Mouse (Mus musculus): ENCODE measurements at regions not wholly inside any gene's neighbourhood (a gene's known extent, or its start where the extent isn't known, plus 50 kb on each side); places are given as distances from the start of the nearest gene placed in this dataset.

DNA sequence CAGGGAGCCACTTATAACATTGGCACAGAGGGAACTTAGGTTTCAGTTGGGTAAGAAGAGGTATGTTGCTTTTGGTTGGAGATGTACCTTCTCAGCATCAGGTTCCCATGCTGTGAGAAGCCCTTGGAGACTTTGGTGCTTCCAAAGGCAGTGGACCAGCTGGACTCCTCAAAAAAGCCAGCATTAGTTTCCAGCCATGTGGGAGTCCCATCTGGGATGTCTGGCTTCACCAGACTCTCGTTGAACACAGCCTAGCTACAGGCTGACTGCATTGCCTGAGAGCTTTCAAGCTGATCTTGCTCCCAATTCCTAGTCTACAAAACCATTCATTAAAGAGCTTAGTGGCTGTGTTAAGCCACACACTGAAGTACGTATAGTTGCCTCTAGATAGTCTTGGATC is 182.8 kb downstream of the Slc4a3 start:
- no peak for TF ChIP-seq CTCF (IDR thresholded peaks at IDR 0.05; ENCODE audit: insufficient read depth, low read length)
- no peak for TF ChIP-seq POLR2A (IDR thresholded peaks at IDR 0.05; ENCODE audit: borderline replicate concordance, extremely low read depth, low read depth, low read length)
- 54% methylated on average over 2 of the region's 2 CpGs for WGBS
- DNase-seq: no peak
- no peak overlapping the region for H3K4me3 ChIP-seq (replicated peaks; ENCODE audit: extremely low read depth, low read depth, low read length)
- H3K4me1 ChIP-seq (ENCODE audit: control insufficient read depth, insufficient read depth, low read length): no peaks in the 10 kb centered on the region

DNA sequence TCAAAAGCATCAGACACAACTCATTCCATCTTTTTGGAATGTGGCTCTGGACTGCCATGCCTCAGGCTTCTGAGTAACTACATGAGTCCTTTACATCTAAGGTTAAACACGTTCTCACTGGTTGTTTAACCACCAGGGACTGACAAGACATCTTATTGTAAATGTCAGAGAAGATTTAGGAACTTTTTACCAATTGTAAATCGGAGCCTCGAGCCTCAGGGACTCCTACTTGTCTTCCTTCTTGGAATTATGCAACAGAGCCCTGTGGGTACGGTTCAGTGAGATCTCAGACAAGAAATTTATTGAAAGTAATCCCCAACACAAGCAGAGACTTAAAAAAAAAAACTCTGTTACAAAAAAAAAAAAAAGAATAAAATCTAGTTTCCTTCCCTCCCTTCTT is 187.7 kb downstream of the Slc4a3 start:
- 42% methylated on average over 4 of the region's 4 CpGs for WGBS
- TF ChIP-seq POLR2A (IDR thresholded peaks at IDR 0.05; ENCODE audit: borderline replicate concordance, extremely low read depth, low read depth, low read length) (no peak), CTCF (IDR thresholded peaks at IDR 0.05; ENCODE audit: insufficient read depth, low read length) (no peak)
- no peaks in the 10 kb centered on the region for H3K4me1 ChIP-seq (ENCODE audit: control insufficient read depth, insufficient read depth, low read length)
- H3K4me3 ChIP-seq (replicated peaks; ENCODE audit: extremely low read depth, low read depth, low read length): no peak overlapping the region
- DNase-seq: no peak

DNA sequence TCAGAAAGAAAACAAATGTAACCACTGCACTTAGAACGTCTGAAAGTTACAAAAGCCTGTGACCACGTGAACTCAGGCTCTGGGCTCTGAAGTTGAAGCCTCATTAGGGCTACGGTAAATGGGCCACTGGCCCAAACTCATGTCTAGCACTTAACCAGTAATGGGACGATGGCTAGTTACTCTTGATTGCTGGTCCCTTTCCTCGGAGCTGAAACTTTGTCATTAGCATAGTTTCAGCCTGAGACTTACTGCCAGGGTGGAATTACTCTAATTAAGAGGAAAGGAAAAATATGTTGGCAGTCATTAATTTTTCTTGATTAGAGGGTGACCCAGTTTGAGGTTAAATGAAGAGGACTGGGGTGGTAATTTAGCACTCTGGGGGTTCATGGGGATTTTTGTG is 192.6 kb downstream of the Slc4a3 start:
- no peak overlapping the region for H3K4me3 ChIP-seq (replicated peaks; ENCODE audit: extremely low read depth, low read depth, low read length)
- WGBS: 63% methylated on average over 5 of the region's 5 CpGs
- no peak for DNase-seq
- no peaks in the 10 kb centered on the region for H3K4me1 ChIP-seq (ENCODE audit: control insufficient read depth, insufficient read depth, low read length)
- TF ChIP-seq CTCF (IDR thresholded peaks at IDR 0.05; ENCODE audit: insufficient read depth, low read length) (no peak), POLR2A (IDR thresholded peaks at IDR 0.05; ENCODE audit: borderline replicate concordance, extremely low read depth, low read depth, low read length) (no peak)

DNA sequence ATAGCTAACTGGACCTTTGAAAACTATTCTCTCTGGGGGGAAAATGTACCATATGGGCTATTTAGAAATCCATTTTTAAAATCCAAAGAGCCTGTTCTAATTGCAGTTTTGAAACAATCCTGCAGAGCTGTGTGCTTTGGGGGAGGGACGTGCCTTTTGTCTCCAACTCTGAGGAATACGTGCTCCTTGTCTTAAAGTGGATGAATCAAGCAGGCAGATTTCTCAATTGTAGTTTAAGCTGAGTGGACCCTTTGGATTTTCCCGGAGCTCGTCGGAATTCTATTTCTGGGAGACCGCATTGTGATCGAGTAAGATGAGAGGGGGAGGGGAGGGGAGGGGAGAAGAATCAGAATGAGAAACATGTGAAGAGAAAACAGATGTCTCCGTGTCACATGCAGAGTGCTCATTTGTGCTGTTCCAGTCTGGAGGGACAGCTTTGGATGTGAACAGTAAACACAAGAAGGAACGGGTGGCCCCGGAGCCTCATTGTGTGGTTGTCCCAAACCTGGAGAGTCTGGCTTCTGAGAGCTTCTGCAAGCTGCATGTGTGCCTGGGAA is 203.7 kb downstream of the Slc4a3 start:
- H3K4me1 ChIP-seq (ENCODE audit: control insufficient read depth, insufficient read depth, low read length): no peaks in the 10 kb centered on the region
- no peak overlapping the region for H3K4me3 ChIP-seq (replicated peaks; ENCODE audit: extremely low read depth, low read depth, low read length)
- 57% methylated on average over 10 of the region's 10 CpGs for whole genome bisulfite sequencing
- no peak for DNase-seq
- TF ChIP-seq CTCF (IDR thresholded peaks at IDR 0.05; ENCODE audit: insufficient read depth, low read length): no peak
- no peak for TF ChIP-seq POLR2A (IDR thresholded peaks at IDR 0.05; ENCODE audit: borderline replicate concordance, extremely low read depth, low read depth, low read length)

DNA sequence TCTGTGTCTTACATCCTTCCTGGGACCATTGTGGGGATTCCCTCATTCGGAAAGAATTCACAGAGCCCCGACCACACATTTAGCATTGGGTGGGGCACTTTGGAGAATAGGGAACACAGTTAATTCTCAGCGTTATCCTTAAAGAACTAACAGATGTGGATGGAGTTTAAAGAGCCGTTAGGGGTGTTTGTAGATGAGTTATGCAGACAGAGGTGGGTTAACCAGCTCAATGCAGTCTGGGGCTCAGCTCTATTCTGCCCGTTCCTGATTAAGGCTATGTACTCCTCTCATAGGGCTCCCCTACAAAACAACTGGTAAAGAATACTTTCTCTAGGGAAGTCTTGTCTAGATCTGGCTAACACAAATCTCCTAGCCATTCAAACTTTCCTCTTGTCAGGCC is 226.1 kb downstream of the Slc4a3 start:
- WGBS: 58% methylated on average over 5 of the region's 5 CpGs
- no peak overlapping the region for H3K4me3 ChIP-seq (replicated peaks; ENCODE audit: extremely low read depth, low read depth, low read length)
- TF ChIP-seq CTCF (IDR thresholded peaks at IDR 0.05; ENCODE audit: insufficient read depth, low read length): no peak
- DNase-seq: no peak
- H3K4me1 ChIP-seq (ENCODE audit: control insufficient read depth, insufficient read depth, low read length): no peaks in the 10 kb centered on the region

DNA sequence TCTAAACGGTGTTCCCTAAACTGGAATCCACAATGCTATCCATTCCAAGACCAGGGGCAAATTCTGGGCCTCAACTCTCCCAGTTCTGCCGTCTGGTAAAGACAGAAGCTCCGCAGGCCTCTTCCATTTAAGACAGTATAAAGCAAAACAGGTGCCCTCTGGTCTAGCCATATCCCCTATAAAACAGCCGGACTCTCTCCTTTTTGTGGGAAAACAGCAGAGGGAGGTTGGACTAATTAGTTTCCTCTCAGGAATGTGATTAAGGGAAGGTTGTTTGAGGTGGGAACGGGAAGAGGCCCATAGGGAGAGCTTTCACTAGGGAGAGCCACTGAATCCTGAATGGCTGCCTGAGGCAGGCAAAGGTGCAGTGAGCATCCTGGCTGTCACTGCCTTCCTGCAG is 226.9 kb downstream of the Slc4a3 start:
- WGBS: 76% methylated on average over 5 of the region's 5 CpGs
- no peak for DNase-seq
- TF ChIP-seq CTCF (IDR thresholded peaks at IDR 0.05; ENCODE audit: insufficient read depth, low read length): no peak
- TF ChIP-seq POLR2A (IDR thresholded peaks at IDR 0.05; ENCODE audit: borderline replicate concordance, extremely low read depth, low read depth, low read length): no peak
- no peaks in the 10 kb centered on the region for H3K4me1 ChIP-seq (ENCODE audit: control insufficient read depth, insufficient read depth, low read length)
- no peak overlapping the region for H3K4me3 ChIP-seq (replicated peaks; ENCODE audit: extremely low read depth, low read depth, low read length)

DNA sequence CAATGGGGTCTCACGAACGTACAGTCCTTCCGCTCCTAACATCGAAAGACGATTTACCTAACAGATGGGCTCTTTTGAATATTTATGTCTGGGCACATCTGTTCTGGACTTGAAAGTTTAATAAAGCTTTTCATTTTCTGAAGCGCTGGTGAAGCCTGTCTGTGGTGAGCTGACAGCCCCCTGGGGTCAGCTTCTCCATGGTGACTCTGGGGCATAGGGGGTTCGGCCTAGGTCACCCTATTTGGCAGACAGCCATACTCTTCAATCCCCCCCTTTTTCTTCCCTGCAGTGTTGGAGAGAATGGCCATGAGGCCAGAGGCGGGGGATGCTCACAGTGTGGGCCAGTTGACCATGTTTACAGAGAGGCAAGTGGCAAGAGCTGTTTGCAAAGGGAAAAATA is 232.8 kb downstream of the Slc4a3 start:
- TF ChIP-seq POLR2A (IDR thresholded peaks at IDR 0.05; ENCODE audit: borderline replicate concordance, extremely low read depth, low read depth, low read length) (no peak), CTCF (IDR thresholded peaks at IDR 0.05; ENCODE audit: insufficient read depth, low read length) (no peak)
- no peaks in the 10 kb centered on the region for H3K4me1 ChIP-seq (ENCODE audit: control insufficient read depth, insufficient read depth, low read length)
- no peak for DNase-seq
- WGBS: 81% methylated on average over 8 of the region's 8 CpGs
- H3K4me3 ChIP-seq (replicated peaks; ENCODE audit: extremely low read depth, low read depth, low read length): no peak overlapping the region

DNA sequence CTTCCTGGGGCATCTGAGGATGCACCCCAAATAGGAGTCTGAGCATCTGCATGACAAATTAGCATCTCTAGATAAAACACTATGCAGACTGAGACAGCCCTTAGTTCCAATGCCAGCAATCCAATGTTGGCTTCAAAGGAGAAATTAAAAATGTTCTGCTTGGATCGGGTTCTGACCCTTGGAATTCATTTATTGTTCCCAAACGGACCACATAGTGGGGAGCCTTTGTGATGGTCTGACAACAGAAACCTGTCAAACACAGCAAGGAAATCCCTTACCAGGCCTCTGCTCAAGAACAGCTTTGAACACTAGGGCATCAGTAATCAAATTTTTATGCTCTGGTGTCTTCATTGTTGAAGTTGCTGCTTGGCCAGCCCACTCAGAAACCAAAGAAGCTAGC is 237.1 kb downstream of the Slc4a3 start:
- Histone ChIP-seq H3K4me1 (ENCODE audit: control insufficient read depth, insufficient read depth, low read length) (no peaks in the 10 kb centered on the region), H3K4me3 (replicated peaks; ENCODE audit: extremely low read depth, low read depth, low read length) (no peak overlapping the region)
- no peak for TF ChIP-seq POLR2A (IDR thresholded peaks at IDR 0.05; ENCODE audit: borderline replicate concordance, extremely low read depth, low read depth, low read length)
- no peak for TF ChIP-seq CTCF (IDR thresholded peaks at IDR 0.05; ENCODE audit: insufficient read depth, low read length)
- no peak for DNase-seq
- 67% methylated on average over 2 of the region's 2 CpGs for whole genome bisulfite sequencing

DNA sequence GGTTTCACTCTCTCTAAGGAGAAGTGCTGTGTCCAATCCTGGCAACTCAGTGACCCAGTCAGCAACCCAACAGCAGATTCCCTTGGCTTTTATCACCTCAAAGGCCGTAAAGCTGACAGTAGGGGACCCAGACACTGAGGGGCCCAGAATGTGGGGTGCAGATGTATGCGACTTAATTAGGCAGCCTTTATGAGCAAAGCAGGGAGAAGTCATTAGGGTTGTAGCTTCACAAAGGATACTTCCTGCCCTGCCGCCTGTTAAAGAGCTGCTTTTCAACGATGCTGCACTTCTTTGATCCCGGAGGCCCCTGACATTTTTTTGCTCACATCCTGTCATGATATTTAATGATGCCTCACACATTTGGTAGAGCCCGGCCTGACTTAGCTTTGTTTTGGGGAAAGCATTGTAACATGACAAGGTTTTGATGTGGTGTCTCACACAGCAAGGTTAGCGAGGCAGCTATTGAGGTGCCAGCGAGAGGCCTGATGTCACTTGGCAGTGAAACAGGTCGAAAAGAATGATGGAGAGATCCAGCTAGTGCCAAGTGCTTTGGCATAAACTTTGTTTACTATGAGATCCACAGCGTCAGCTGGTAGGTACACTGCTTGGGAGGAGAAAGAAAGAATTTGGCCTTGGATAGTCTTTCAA is 240.2 kb downstream of the Slc4a3 start:
- WGBS: 40% methylated on average over 10 of the region's 10 CpGs
- DNase-seq: no peak

DNA sequence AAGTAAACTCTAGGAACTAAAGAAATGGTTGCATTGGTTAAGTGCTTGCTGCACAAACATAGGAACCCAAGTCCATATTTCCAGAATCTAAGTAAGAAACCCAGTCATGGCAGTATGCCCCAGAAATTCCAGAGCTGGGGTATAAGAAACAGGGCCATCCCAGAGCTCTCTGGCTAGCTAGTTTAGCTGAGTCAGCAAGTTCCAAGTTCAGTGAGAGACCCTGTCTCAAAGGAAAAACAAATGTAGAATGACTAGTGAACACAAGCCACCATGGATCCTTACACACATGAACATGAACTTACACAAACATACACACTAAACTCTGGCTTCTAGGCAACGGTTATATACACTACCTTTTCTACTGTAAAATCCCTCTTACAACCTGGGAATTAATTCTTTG is 245.4 kb downstream of the Slc4a3 start:
- DNase-seq: no peak
- no peak for TF ChIP-seq POLR2A (IDR thresholded peaks at IDR 0.05; ENCODE audit: borderline replicate concordance, extremely low read depth, low read depth, low read length)
- no peak for TF ChIP-seq CTCF (IDR thresholded peaks at IDR 0.05; ENCODE audit: insufficient read depth, low read length)
- Histone ChIP-seq H3K4me1 (ENCODE audit: control insufficient read depth, insufficient read depth, low read length) (no peaks in the 10 kb centered on the region), H3K4me3 (replicated peaks; ENCODE audit: extremely low read depth, low read depth, low read length) (no peak overlapping the region)
- 75% methylated on average over 1 of the region's 1 CpGs for WGBS

More for the DNA sequence above, 240.2 kb downstream of the Slc4a3 start:
- H3K4me3 ChIP-seq (replicated peaks; ENCODE audit: extremely low read depth, low read depth, low read length): no peak overlapping the region
- TF ChIP-seq POLR2A (IDR thresholded peaks at IDR 0.05; ENCODE audit: borderline replicate concordance, extremely low read depth, low read depth, low read length) (no peak), CTCF (IDR thresholded peaks at IDR 0.05; ENCODE audit: insufficient read depth, low read length) (no peak)
- H3K4me1 ChIP-seq (ENCODE audit: control insufficient read depth, insufficient read depth, low read length): no peaks in the 10 kb centered on the region
